Mouse (Mus musculus) fat pad, adult 2 months (tissue): ENCODE data around the gene Ndufaf2.

Source experiments
- DNase-seq: peaks from one replicate; pipeline ENCODE4 v3.0.0-alpha.2; 2011; ENCODE audit warnings: low read depth, low spot score; ENCODE audit errors: extremely low read depth

Gene Ndufaf2

GRCm38 (mm10) chr13:108158465-108159240 lies at the start of gene Ndufaf2, which contains the start of gene Ercc8:
Ndufaf2 (minus strand) TSS chr13:108158623.
Ercc8 (plus strand) TSS chr13:108158731.
- peak; percentile 34 for DNase-seq

GRCm38 (mm10) chr13:108208090-108208489 lies 49.7 kb upstream of the Ndufaf2 start:
- DNase-seq: no peak

GRCm38 (mm10) chr13:108207447-108207846 lies 49.0 kb upstream of the Ndufaf2 start:
- DNase-seq: no peak

GRCm38 (mm10) chr13:108204857-108205256 lies 46.4 kb upstream of the Ndufaf2 start:
- no peak for DNase-seq

- DNase-seq: no peak
Observed at GRCm38 (mm10) chr13:108195474-108195873, 37.1 kb upstream of the Ndufaf2 start.

GRCm38 (mm10) chr13:108191074-108191720 lies 32.8 kb upstream of the Ndufaf2 start:
- DNase-seq: no peak

- DNase-seq: no peak
Observed at GRCm38 (mm10) chr13:108187994-108188393, 29.6 kb upstream of the Ndufaf2 start.

GRCm38 (mm10) chr13:108185530-108185929 lies 27.1 kb upstream of the Ndufaf2 start:
- no peak for DNase-seq

- no peak for DNase-seq
Observed at GRCm38 (mm10) chr13:108184743-108185255, 26.4 kb upstream of the Ndufaf2 start.

- DNase-seq: no peak
Observed at GRCm38 (mm10) chr13:108180821-108181220, 22.4 kb upstream of the Ndufaf2 start.

- DNase-seq: no peak
Observed at GRCm38 (mm10) chr13:108179618-108180017, 21.2 kb upstream of the Ndufaf2 start.

- no peak for DNase-seq
Observed at GRCm38 (mm10) chr13:108170511-108170910, 12.1 kb upstream of the Ndufaf2 start.

- DNase-seq: no peak
Observed at GRCm38 (mm10) chr13:108170002-108170401, 11.6 kb upstream of the Ndufaf2 start.

- no peak for DNase-seq
Observed at GRCm38 (mm10) chr13:108164621-108165020, 6.2 kb upstream of the Ndufaf2 start.

GRCm38 (mm10) chr13:108163912-108164311 lies 5.5 kb upstream of the Ndufaf2 start:
- DNase-seq: no peak

GRCm38 (mm10) chr13:108159963-108160362 lies 1.5 kb upstream of the Ndufaf2 start:
- DNase-seq: no peak

- no peak for DNase-seq
Observed at GRCm38 (mm10) chr13:108159241-108159575, 785 bp upstream of the Ndufaf2 start.

GRCm38 (mm10) chr13:108157732-108158464 lies 525 bp downstream of the Ndufaf2 start:
- DNase-seq: no peak

GRCm38 (mm10) chr13:108157156-108157555 lies 1.3 kb downstream of the Ndufaf2 start:
- no peak for DNase-seq

- no peak for DNase-seq
Observed at GRCm38 (mm10) chr13:108152650-108153372, 5.6 kb downstream of the Ndufaf2 start.

GRCm38 (mm10) chr13:108151782-108152181 lies 6.6 kb downstream of the Ndufaf2 start:
- no peak for DNase-seq
